Mouse (Mus musculus): ENCODE results near the gene Cox8a.

Cox8a gene

DNA sequence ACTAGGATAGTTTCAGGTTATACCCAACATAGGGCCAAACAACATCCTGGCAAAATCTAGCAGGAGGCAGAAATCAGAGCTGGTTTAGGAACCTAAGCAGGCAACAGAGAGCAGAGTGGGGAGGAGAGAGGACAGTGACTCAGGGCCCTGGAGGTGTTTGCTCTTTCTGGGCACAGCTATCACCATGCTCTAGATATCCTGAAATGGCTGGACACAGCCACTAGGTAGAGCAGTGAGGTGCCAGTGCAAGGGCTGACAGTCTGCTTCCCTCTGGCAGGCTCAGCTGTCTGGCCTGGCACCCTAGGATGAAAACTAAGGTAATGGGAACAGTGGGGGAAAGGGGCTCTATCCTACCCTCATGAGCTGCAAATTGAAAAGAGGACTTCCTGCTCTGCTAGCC is 6.1 kb upstream of the Cox8a start:
- no peak for DNase-seq (ENCODE audit: low read depth)

DNA sequence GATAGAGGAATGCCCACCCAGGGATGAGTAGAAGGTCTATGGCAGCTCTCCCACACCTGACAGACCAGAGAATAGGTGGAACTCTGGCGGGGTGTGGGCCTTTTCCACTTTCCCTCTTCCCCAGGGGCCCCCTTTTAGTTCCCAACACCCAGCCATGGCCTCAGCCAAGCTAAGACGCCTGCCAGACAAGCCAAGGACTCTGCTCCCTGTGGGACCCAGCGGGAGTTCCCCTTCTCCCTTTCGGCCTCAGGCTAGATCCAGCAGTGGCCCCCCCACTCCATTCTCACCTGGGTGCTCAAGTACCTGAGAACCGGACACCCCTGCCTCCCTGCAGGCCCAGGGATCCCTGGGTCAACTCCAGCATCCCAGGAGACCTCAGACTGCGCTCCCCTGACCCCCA is 4.8 kb upstream of the Cox8a start:
- no peak for DNase-seq (ENCODE audit: low read depth)

DNA sequence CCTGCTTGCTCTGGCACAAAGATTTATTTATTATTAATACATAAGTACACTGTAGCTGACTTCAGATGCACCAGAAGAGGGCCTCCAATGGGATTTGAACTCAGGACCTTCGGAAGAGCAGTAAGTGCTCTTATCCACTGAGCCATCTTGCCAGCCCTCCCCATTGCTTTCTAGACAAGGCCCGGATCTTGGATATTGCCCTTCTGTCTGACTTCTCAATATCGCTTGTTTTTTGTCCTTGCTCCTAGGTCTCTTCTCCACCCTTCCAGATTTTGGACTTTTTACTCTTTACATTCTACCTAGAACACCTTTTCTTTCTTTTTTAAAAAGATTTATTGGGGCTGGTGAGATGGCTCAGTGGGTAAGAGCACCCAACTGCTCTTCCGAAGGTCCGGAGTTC is 1.3 kb upstream of the Cox8a start:
- DNase-seq (ENCODE audit: low read depth) = no peak

DNA sequence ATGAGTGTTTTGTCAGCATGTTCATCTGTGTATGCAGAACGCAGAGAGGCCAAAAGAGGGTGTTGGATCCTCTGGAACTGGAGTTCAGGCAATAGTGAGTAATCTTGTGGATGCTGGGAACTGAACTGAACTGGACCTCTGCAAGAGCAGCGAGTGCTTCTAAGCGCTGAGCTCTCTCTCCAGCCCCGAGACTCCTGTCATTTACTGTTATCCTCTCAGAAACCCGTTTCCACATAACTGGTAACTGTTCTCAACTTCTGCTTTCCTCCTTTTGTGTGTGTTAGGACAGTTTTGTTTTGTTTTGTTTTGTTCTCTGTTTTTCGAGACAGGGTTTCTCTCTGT is 481 bp upstream of the Cox8a start:
- no peak for DNase-seq (ENCODE audit: low read depth)

DNA sequence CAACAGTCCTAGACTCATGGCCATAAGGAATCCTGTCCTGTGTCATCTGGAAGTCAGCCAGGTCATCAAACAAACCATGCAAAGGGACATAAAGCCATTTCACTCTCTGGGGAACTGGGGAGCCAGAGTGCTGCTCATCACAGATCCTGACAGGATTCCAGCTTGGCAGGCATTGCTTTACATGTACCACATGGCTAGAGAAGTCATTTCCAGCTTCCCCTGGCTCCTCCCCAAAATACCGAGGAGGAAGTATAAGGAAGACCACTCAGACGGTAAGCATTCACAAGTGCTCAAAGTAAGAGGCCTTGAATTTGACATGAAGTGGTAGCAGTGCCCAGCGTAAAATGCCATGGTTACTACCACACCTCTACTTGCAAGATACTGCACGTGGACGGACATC is 2.9 kb downstream of the Cox8a start:
- DNase-seq (ENCODE audit: low read depth) = no peak

DNA sequence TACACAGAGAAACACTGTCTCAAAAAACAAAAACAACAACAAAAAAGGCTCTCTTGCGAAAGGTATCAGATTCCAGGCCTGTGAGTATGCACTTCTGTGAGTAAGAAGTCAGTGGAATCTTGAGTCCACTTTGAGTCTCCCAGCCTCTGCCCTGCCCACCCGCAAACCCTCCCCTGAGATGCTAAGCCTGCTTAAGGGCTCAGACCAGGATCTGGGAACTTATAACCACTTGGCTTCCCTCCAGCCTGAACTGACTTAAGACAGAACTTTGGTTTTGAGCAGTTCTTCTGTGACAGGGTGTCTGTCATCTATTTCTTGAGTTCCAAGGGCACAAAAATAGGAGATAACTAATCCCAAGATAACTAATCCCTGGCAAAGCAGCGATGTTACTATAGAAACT is 4.4 kb downstream of the Cox8a start:
- no peak for DNase-seq (ENCODE audit: low read depth)

DNA sequence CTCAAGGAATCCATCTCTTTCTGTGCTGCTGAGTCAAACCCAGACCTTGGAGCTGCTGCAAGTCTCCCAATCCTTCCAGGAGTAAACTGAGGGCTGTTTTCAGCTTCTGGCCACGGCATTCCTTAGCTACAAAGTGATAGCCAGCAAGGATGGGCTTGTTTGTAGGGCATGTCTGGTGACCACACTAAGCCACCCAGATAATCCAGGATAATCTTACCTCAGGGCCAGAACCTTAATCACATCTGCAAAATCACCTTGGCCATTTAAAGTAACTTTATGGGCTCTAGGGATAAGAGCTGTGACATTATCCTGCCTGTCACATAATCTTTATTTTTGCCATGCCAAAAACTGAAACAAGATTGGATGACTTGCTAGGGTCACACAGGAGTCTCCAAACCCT is 5.2 kb downstream of the Cox8a start:
- no peak for DNase-seq (ENCODE audit: low read depth)

DNA sequence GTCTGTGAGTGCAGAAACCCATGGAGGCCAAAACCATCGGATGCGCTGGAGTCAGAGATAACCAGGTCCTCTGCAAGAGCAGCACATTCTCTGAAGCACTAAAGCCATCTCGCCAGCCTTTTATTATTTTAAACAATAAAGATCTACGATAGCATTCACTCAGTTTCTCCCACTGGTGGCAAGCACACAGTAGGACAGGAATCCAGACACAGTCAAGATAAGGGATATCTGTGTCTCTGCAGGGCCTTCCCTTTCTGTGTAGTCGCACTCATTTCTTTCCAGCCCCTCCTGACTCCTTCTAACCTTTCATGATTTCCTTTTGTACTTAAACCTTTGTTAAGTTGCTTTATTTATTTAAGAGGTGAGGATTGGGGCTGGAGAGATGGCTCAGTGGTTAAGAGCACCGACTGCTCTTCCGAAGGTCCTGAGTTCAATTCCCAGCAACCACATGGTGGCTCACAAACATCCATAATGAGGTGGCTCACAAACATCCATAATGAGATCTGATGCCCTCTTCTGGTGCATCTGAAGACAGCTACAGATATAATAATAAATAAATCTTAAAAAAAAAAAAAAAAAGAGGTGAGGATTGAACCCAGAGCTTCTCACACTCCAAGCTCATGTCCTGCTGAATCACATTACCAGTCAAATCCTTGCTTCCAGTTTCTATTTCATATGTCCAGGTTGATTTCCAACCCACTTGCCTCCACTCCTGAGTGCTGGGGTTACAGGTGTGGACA is 7.3 kb downstream of the Cox8a start:
- DNase-seq (ENCODE audit: low read depth) = no peak

DNA sequence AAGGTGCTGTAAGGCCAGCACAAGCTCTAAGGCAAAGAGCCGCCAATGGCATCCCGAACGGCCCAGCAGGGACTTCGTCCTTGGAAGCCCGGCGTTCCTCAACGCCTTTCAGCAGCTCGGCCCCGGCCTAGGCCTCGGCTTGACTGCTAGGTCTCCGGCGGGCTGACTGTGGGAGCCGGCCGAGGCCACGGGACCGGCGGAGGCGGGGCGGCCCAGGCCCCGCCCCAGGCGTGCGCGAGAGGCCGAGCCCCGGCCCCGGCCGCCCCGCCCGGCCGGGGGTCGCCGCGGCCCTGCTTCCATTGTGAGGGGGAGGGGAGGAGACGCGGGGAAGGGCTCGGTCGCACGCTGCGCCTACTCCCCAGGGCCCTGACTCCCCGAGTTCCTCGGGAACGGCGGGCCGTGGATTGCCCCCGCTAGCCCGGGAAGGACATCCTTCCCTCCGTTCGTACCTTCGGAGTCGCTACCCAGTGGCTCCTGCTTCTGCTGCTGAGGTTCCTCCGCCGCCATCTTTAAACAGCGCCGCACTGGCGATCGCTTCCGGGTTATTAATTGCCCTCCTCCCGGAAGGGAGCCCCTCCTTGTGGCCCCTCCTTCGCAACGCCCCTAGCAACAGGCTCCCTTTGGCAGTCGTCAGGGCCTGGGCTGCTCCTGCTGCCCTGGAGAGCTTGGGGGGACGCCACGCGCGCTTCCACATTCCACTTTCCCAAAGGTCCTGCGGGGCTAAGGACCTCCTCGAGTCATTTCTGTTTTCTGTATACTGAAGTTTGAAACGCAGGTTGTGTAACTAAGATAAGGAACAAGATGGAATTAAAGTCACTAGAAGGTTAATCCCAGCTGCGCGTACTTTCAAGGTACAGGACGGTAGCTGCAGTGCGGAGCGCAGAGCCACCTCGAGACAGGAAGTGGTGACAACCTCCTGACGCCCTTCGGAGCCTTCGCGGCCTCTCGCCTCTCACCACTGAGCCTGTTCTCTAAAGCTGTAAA is 11.4 kb downstream of the Cox8a start, which contains the start of gene Otub1:
Gene Otub1 (minus strand): TSS at position 564 of the 984 bp plus-strand sequence.
- DNase-seq (ENCODE audit: low read depth) = peak; percentile 97

DNA sequence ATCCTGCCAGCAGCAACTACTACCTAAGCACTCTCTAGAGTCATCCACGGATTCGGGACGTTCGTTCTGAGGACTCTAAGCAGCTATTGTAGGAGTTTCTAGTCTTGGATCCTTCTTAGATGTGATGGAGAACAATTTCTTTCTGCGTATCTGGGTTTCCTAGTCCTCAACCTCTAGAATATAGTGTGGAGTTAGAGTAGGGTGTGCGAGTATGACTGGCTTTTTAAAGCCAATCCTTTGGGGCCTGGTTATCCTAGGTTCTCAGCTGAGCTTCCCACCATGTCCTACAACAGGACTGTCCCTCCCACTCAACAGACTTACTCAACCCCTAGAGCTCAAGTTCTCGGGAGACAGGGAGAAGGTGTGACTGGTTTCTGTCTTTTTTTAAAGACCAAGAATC is 12.1 kb downstream of the Cox8a start:
- no peak for DNase-seq (ENCODE audit: low read depth)

DNA sequence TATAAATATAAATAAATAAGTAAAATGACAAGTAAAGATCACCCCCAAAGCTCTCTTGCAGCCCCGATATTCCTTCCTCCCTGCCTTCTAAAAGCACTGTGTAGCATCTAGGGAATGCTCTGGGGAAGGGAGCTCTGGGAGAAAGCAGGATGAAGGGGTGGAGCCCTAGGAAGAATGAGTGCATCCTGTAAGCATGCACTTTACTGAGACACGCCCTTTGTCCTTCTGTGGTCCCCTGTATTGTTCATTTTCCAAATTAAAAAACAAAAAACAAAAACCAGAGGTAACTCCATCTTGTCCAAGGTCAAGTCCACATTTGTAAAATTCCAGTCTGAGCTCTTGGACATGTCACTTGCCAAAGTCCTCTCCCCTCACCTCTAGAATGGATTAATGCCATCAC is 12.5 kb downstream of the Cox8a start:
- DNase-seq (ENCODE audit: low read depth) = no peak

DNA sequence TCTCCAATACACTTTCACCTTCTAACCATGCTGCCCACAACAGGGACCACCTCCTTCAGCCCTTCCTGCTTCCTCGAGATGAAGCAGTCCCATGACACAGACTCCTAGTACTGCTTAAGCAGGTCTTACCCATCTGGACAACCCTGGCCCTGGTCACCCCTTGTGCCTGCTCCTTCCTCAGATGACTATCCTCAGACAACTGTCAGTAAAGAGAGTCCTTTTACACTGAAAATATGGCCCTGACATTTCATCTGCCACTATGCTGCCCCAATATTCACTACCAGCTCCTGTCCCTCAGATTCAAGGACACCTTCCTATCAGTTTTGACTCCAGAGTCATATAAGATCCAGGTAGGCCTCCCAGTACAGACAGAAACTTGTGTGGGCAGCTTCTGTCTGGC is 17.0 kb downstream of the Cox8a start:
- DNase-seq (ENCODE audit: low read depth) = no peak

DNA sequence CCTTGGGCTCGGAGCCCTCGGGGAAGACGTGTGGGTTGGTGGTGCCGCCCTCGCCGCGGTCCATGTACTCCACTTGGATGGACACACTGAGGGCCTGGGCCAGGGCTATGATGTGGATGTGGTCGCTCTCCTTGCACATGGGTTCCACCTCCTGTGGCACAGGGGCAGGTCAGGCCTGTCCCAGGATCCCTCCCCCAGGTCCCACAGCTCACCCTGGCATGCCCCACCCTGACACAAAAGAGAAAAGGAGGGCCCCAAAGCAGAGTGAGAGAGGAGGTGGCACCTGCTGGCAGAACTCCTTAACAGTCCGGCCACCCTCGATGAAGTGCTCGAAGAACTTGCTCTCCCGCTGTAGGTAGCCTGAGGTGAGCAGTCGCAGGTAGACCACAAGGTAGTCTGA is 18.3 kb downstream of the Cox8a start:
- DNase-seq (ENCODE audit: low read depth) = no peak

DNA sequence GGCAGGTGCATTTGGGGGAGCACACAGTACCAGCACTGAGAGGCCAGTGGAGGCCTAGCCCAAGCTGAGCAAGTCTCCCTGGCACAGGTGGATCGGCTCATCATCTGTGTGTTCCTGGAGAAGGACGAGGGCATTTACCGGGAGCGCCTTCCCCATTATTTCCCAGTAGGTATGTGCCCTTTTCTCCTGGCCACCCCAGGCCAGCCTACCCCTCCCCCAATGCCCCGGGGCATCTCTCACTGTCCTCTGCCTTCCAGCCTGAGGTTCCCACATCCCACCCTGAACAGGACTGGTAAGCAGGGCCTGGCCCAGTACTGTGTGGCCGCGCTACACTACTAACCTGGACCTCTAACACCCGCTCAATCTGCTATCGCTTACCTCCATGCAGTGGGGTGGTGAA is 20.0 kb downstream of the Cox8a start:
- DNase-seq (ENCODE audit: low read depth) = no peak

DNA sequence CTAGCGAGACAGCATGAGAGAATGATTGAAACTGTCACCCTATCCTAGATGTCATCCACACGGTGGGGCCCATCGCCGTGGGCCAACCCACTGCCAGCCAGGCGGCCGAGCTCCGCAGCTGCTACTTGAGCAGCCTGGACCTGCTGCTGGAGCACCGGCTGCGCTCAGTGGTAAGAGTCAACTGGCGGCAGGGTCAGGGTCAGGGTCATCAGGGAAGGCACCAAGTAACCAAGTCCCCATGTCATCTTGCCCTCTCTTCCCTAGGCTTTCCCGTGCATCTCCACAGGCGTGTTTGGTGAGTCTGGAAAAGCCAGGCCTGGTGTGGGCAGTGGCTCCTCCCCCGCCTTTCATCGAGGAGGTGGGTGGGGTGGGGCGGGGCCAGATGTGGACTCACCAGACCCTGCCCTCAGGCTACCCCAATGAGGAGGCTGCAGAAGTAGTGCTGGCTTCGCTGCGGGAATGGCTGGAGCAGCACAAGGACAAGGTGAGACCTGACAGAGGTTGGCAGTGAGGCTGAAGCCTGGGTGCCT is 20.6 kb downstream of the Cox8a start:
- no peak for DNase-seq (ENCODE audit: low read depth)

DNA sequence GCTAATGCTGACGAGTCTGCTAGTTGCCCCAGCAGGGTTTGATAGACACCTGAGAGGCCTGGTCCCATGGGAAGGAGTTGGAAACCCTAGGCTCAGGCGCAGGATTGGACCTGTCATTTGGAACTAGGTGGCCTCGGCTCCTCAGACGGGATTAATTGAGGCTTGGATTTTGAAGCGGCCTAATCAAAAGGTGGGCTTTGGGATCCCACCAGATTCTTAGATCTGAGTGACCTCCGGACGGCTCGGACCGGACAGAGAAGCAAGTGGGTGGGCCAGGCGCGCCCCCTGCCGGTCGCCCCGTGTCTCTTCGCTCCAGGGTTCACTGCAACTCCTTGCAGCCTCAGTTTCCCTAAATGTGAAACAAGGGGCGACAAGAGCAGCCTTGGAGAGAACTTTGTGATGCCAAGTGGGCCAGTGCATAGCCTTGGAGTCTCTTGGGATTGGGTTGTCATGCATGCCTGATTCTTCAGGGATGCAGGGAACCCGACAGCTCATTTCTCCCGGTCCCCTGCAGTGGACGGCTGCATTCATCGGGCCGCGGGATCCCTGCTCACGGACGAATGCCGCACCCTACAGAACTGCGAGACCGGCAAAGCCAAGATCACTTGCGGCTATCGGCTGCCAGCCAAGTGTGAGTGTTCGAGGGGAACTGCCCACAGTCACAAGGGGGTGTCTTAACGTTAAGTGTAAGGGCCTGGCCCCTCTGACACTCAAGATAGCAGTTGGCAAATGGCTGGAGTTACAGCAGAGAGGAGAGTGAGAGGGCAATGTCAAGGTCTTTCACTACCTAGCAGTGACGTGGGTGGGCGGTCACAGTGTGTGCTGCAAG is 21.3 kb downstream of the Cox8a start:
- peak; percentile 51 for DNase-seq (ENCODE audit: low read depth)

DNA sequence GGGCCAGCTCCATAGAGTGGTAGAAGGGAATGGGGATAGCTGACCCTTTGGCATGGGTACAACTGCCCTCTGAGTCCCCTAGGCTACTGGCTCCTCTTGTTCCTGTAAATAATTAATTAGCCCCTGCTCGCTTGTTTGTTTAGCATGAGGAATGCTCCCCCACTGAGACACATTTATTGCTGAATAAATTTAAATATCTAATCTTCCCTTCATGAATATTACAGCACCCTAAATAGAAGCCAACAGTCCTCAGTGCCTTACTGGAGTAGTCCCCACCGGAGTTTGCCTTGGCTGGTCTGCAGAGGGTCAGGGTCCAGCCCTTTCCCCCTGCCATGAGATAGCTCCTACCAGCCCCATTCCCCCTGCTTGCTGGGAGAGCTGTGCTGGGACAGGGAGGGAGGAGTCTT is 24.9 kb downstream of the Cox8a start:
- DNase-seq (ENCODE audit: low read depth) = no peak

DNA sequence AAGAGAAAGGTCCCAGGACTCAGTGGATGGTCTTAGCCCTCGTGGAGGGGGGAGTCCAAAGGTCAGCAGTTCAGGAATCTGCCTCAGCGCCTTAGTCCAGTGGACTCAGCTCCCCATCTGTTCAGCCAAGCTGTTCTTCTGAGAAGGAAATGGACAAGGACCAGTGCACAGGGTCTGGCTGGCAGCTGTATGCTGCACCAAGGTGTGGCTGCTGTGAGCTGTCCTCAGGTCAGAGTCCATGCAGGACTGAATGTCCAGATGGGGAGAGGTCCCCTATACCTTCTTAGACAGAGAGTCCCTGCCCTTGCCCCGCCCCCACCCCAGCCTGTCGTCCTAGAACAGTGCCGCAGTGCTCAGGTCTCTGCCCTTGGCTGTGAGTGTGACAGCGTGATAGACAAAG is 25.8 kb downstream of the Cox8a start:
- DNase-seq (ENCODE audit: low read depth) = no peak

DNA sequence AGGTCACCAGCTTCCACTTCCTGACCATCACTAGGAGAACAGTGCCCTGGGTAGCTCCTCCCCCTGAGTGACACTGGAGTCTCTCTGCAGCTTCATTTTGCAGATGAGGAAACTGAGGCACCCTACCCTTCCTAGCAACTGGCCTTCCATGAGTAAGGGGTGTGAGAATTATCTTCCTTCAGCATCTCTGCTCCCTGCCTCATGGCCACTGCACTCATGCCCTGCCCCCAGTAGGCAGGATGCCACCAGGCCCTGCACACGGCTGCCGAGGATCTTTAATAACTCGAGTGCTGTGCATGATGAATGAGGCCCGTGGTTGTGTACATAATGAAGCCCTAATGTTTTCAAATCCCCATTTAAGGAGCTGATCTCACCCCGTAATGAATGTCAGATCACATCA is 26.4 kb downstream of the Cox8a start:
- no peak for DNase-seq (ENCODE audit: low read depth)

DNA sequence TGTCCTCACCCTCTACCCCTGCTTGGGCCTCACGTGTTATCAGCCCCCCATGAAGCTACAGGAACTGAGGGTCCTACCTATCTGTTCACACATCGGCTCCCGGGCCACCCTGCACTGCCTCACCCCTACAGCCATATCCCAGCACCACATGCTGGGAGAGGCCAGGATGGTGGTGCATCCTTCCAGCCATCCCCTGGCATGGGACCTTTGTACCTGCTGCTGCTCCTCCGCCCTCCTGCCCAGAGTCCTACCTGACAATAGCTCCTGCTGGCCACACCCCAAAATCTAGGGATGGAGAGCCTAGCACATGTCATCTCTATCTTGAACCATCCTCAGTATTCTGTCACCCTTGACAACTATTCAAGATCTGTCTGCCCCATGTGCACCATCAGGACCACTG is 28.4 kb downstream of the Cox8a start:
- DNase-seq (ENCODE audit: low read depth) = no peak

DNA sequence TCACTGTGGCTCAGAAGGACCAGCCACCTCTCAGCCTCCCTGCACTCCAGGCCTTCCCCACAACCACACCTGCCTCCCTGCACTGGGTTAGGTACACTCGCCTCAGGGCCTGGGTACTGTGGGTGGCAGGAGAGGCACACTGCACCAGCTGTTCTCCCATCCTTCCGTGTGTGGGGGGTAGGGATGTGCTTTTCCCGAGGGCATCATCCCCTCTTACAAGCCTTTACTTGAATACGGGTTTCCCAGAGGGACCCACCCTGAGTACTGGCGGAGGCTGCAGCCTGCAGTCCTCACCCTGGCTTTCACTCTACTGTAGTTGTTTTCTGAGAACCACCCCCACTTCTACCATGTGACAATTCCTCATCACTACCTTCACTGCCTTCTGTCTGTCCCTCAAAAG is 30.3 kb downstream of the Cox8a start:
- no peak for DNase-seq (ENCODE audit: low read depth)

DNA sequence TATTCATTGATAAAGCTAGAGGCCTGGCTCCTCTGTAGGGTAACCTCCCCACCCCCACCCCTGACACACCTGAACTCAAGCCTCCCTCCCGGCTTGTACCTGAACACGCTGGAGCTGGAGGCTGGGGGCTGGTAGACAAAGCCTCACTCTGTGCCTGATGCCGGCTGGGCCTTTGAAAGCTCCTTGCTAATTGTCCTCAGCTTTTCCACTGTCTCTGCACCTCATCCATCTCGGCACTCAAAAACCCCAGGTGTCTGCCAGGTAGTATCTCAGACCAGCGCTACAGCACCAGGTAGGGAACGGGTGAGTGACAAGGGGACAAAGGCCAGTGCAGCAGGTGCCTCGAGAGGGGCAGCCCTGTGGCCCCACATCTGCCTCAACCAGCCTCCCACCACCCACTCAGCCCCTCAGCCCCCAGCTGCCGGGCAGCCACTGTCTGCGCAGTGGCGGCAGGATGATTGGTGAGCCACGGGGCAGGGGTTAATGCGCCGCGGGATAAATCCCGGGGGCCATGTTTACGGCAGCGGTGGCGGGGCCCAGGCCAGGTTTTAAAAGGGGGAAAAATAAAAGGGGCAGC is 31.6 kb downstream of the Cox8a start:
- no peak for DNase-seq (ENCODE audit: low read depth)
